Mouse (Mus musculus) heart, adult 9 months (tissue): Measurements from ENCODE around the gene Atpaf1.

Experiments
- DNase-seq, 2 experiments: peaks; one replicate each; pipeline ENCODE4 v3.0.0; 2022; ENCODE audit warnings: low spot score in 2 of 2

The Atpaf1 gene

DNA sequence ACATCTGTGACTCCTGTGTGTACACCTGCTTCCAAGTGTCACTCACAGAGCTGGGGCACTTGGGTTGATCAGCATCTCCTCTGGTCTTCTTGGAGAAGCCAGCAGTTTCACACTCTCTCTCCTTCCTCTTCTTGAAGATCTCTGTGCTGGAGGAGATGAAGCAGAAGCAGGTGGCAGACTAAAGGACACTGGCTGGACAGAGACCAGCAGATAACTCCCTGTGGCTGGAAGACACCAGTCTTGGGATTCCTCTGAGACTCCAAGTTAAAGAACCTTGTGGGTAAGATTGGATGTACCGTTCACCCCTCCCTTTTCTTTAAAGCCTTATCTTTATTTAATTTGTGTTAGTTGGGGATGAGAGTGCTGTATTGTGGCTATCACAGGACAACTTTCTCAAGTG, 63.5 kb downstream of the Atpaf1 start:
- DNase-seq, result no peak

DNA sequence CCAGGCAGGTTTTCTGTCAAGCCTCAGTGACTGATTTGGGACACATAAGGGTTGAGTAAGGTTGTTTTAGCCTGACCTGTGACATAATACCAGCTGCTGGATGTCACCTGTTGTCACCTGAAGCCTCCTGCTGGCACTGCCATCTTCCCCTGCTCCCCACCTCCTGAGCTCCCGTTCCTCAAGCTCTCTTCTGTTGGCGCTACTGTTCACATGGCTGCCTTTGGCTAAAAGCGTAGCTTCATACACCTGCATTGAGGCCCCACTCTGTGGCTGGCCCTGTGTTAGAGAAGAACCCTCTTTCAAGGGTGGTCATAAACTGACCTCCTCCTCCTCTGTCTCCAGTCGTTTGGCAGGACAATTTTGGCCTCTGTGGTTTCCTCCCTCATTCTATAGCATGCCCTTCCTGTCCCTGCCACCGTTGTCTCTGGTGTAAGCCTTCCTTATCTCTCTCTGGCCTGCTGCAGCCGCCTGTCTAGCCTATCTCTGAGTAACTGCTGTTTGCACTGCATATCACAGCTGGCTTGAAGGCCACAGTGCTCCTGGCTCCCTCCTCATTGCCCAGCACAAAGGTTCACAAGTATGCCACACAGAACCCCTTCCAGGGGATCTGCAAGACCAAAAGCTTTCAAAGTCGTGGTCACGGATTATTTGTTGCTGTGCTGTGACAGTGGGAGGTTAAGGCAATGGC, 64.5 kb downstream of the Atpaf1 start:
- no peak for DNase-seq

DNA sequence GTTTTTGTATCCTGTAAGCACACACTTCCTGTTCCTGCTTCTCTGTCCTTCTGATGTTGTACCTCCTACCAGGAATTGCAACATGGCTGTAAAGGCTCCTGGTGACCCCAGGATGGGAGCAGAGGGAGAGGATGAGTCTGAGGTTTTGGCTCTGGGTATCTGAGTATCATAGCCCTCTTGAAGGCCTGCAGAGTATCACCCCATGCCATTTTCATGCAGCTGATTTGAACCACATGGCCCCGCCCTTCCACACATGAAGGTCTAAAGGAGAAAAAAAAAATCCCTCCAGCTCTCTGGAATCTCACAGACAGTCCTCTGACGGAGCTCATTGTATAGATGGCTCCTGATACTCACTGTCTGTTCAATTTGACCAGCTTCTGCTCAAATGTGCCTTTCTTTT, 65.5 kb downstream of the Atpaf1 start:
- no peak for DNase-seq

DNA sequence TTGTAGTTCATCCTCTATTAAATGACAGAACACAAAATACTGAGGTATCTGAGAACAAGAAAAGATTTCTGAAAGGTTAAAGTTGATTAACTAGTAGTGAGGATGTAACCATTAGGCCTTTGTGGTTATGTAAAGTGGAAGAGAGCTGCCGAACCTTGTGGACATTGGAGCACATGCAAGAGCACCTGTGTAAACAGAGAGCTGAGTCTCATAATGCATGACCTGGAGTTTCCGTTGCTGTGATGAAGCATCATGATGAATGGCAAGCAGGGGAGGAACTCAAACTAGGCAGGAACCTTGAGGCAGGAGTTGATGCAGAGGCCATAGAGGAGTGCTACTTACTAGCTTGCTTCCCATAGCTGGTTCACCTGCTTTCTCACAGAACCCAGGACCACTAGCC, 66.0 kb downstream of the Atpaf1 start:
- DNase-seq, result no peak

DNA sequence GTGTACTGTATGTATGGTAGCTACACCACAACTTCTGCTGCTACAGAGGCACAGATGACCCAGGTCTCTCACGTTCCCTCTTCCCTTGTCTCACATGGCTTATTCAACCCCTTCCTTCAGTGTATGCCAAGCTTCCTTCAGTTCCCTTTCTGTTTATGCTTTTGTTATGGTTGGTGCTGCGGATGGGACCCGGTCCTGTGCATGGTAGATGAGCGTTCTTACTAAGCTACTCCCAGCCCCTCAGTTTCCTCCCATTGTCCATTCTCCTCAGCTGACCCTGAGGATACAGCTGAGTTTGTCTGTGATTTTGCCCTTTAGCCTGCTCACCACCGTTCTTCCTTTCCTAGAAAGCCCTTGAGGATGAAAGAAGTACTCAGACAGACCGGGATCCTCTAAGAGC, 67.0 kb downstream of the Atpaf1 start:
- no peak for DNase-seq

DNA sequence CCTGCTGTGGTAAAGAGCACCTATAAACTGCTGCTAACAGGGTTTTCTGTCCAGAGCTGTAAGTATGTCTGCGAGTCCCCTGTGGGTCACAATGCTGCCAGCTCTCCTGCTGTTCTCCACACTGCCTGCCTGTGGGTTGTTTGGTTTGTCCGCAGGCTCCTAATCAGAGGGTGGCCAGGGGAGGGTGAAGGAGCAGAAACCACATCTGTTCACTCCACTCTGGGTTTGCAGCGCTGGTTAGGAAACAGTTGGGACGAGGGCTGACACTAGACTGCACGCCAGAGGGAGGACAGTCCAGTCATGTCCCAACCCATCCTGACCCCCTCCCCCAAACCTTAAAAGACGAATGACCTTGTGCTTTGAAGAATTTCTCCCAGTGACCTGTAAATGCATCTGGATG, 70.5 kb downstream of the Atpaf1 start:
- DNase-seq, result no peak

DNA sequence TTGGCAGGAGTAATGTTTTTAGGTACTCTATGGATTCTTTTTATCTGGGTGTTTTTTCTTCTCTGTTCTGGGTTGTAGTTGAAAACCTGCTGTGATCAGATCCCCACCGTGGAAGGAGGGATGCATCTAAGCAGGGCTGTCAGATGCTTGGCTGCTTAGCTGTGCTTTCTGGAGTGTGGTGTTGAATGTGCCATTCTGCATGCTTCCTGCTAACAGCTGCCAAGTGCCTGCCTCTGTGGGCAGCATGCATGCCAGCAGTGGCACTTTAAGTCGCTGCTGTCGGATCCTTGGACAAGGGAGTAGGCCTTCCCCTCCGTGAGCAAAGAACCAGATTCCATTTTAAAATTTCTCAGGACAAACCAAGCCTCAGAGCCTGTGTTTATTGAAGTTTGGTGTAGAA, 71.0 kb downstream of the Atpaf1 start:
- DNase-seq, result no peak

DNA sequence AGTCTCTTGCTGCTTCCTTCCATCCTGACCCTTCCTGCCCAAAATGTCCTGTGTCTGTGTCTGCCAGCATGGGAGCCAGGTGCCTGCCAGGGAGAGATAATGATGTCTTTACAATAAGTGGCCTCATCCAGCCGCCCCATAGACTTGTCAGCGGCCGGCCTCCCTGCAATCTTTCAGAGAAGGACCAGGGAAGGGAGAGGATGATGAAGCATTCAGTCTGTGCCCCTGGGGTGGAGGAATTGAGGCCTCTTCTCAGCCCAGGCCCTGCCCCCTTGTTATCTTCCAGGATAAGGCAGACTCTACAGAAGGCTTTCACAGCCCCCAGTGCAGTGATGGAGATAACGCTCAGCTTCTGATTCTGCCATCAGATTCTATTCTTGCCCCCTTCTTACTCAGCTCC, 71.7 kb downstream of the Atpaf1 start:
- no peak for DNase-seq

DNA sequence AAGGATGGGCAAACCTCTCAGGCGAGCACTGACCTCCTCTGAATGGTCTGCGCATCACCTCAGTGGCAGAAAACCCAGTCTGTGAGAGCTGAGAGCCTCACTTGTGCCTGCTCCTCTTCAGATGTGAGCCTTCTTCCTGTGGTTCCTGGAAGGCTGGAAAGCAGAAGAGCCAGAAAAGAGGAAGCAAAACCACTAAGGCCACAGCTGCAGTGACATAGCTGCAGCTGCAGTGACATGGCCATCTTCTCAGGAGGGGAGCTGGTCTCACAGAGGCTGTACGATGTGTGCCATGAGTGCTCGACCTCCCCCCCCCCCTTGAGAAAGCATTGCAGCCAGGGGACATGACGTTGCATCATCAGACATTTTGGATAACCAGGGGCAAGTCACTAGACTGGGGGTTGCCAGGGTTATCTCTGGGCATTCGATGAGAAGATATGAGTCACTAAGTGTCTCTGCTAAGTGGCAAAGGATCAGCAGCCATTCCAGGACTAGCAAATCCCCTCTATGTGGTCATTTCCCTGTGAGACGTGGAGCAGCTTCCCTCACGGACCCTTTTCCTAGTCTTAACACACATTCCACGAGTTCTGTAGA, 72.8 kb downstream of the Atpaf1 start:
- DNase-seq, result peak in 1 of 2 experiments; percentile 66

DNA sequence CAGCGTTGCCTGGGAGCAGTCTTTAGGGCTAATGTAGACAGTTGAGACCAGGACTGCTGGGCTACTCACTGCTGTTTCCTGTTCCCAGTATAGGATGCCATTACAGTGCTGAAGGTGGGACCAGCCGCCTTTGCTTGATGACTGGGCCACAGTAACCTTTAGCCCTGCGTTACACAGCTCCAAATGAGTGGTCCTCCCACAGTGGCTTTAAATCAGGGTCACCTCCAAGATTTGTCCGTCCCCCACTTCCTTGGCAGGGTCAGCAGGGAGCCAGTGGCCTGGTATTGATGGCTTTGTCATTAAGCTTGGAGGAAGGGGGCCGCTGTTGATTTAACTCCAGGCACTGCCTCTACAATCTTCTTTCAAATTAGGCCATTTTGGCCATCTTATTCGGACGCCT, 78.7 kb downstream of the Atpaf1 start:
- DNase-seq, result no peak

DNA sequence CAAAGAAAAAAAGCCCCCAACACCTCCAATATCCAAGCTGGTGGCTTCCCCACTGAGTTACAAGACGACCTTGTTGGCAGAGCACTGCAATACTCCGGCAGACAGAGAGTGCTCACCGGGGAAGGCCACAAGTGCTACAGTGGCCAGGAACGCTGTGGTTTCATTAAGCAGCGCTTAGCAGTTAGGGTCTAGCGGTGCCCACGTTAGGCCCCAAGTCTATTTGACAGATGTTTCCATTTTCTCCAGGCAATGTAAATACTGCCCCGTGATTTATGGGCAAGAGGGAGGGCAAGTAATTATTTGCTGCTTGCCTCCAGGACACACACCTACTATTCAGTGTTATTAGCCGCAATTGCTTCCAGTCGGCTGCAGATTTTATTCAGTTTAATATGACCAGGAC, 79.3 kb downstream of the Atpaf1 start:
- DNase-seq, result no peak
